Mouse (Mus musculus): ENCODE data around the gene Cntn6. TPM values are rescaled to one million over a fixed set of nuclear protein-coding genes. Genes with fewer than 3 reads are reported as not detected.

The Cntn6 gene
- polyA plus RNA-seq, 2 experiments, result 0.02 TPM; not detected in 1

- ATAC-seq (ENCODE audit: insufficient read depth), result no peak
- Histone ChIP-seq H3K4me1 (replicated peaks; ENCODE audit: control insufficient read depth in 2 of 2, insufficient read depth in 2 of 2, low read length in 1 of 2) (no peaks in the 10 kb centered on the region), H3K36me3 (replicated peaks; ENCODE audit: control insufficient read depth, insufficient read depth, low read depth) (no peaks in the 10 kb centered on the region), H3K4me2 (ENCODE audit: low read depth) (no peak overlapping the region), H3K9ac (replicated peaks) (no peak overlapping the region), H3K9me3 (ENCODE audit: control insufficient read depth, low read length) (no peaks in the 10 kb centered on the region), H3K27ac (no peak overlapping the region), H3K4me3 (ENCODE audit: insufficient read depth in 1 of 2, low read depth in 2 of 2, low read length in 2 of 2) (no peak overlapping the region), H3K27me3 (ENCODE audit: control insufficient read depth, insufficient read depth, low read length) (no peaks in the 10 kb centered on the region)
- TF ChIP-seq EP300 (IDR thresholded peaks at IDR 0.05; ENCODE audit: low read depth) (no peak), CTCF (IDR thresholded peaks at IDR 0.05; ENCODE audit: low read depth) (no peak)
- DNase-seq (ENCODE audit: low read depth in 3 of 3, low spot score in 3 of 3), result no peak
- WGBS (ENCODE audit: insufficient replicate concordance), result 50% methylated on average over 2 of the region's 2 CpGs
Observed at GRCm38 (mm10) chr6:104495801-104496200, 3.2 kb downstream of the Cntn6 start.

- DNase-seq (ENCODE audit: low read depth in 3 of 3, low spot score in 3 of 3) (no peak), ATAC-seq (ENCODE audit: insufficient read depth) (no peak)
- TF ChIP-seq EP300 (IDR thresholded peaks at IDR 0.05; ENCODE audit: low read depth) (no peak), CTCF (IDR thresholded peaks at IDR 0.05; ENCODE audit: low read depth) (no peak)
- no peak overlapping the region for H3K4me2 ChIP-seq (ENCODE audit: low read depth)
- H3K9ac ChIP-seq (replicated peaks), result no peak overlapping the region
- H3K4me3 ChIP-seq (ENCODE audit: insufficient read depth in 1 of 2, low read depth in 2 of 2, low read length in 2 of 2), result no peak overlapping the region
- H3K4me1 ChIP-seq (replicated peaks; ENCODE audit: control insufficient read depth in 2 of 2, insufficient read depth in 2 of 2, low read length in 1 of 2), result no peaks in the 10 kb centered on the region
- no peaks in the 10 kb centered on the region for H3K36me3 ChIP-seq (replicated peaks; ENCODE audit: control insufficient read depth, insufficient read depth, low read depth)
- no peak overlapping the region for H3K27ac ChIP-seq
- H3K27me3 ChIP-seq (ENCODE audit: control insufficient read depth, insufficient read depth, low read length), result no peaks in the 10 kb centered on the region
- 58% methylated on average over 1 of the region's 1 CpGs for WGBS (ENCODE audit: insufficient replicate concordance)
- H3K9me3 ChIP-seq (ENCODE audit: control insufficient read depth, low read length), result no peaks in the 10 kb centered on the region
Observed at GRCm38 (mm10) chr6:104563993-104564392, 71.4 kb downstream of the Cntn6 start.

DNA sequence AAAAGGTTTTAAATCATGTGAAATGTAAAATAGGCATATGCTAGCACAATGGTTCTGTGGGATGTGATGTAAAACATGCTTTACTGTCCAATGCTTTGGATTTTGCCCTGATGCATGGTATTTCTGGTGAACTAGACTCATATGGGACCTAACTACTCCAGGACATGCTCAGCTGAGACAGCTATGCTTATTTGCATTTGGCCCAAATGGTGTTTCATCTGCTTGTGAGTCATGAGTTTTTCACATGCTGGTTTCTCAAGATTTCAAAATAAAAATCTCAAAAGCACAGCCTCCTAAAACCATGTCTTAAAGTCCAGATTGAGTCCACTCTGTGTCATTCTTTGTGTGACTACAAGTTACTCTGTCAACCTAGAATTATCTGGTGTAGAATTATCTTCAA lies 77.0 kb downstream of the Cntn6 start:
- TF ChIP-seq CTCF (IDR thresholded peaks at IDR 0.05; ENCODE audit: low read depth), result no peak
- no peak for TF ChIP-seq EP300 (IDR thresholded peaks at IDR 0.05; ENCODE audit: low read depth)
- H3K4me2 ChIP-seq (ENCODE audit: low read depth), result no peak overlapping the region
- no peaks in the 10 kb centered on the region for H3K4me1 ChIP-seq (replicated peaks; ENCODE audit: control insufficient read depth in 2 of 2, insufficient read depth in 2 of 2, low read length in 1 of 2)
- DNase-seq (ENCODE audit: low read depth in 3 of 3, low spot score in 3 of 3) (no peak), ATAC-seq (ENCODE audit: insufficient read depth) (no peak)
- H3K27me3 ChIP-seq (ENCODE audit: control insufficient read depth, insufficient read depth, low read length), result no peaks in the 10 kb centered on the region
- no peak overlapping the region for H3K27ac ChIP-seq
- no peak overlapping the region for H3K4me3 ChIP-seq (ENCODE audit: insufficient read depth in 1 of 2, low read depth in 2 of 2, low read length in 2 of 2)
- no peak overlapping the region for H3K9ac ChIP-seq (replicated peaks)
- H3K9me3 ChIP-seq (ENCODE audit: control insufficient read depth, low read length), result no peaks in the 10 kb centered on the region
- no peaks in the 10 kb centered on the region for H3K36me3 ChIP-seq (replicated peaks; ENCODE audit: control insufficient read depth, insufficient read depth, low read depth)

DNA sequence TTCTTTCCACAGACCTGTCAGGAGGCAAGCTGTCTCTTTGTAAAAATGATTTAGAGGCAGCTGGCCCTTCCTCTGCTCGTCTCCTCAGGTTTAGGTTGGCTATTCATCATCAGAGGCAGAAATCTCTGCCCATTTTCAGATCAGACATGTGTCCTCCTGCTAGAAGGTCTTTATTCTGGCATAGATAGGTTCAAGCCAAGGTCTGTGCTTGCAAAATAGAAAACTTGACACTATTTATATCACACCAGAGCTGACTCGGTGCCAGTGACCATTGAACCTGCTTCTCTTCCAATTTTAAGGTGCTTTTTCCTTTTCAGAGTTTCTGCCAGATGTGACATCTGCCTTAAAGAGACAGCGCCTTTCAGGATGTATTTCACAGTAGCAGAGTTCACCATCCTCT lies 95.4 kb downstream of the Cntn6 start:
- H3K4me1 ChIP-seq (replicated peaks; ENCODE audit: control insufficient read depth in 2 of 2, insufficient read depth in 2 of 2, low read length in 1 of 2), result no peaks in the 10 kb centered on the region
- DNase-seq (ENCODE audit: low read depth in 3 of 3, low spot score in 3 of 3) (no peak), ATAC-seq (ENCODE audit: insufficient read depth) (no peak)
- no peaks in the 10 kb centered on the region for H3K36me3 ChIP-seq (replicated peaks; ENCODE audit: control insufficient read depth, insufficient read depth, low read depth)
- H3K27me3 ChIP-seq (ENCODE audit: control insufficient read depth, insufficient read depth, low read length), result no peaks in the 10 kb centered on the region
- TF ChIP-seq CTCF (IDR thresholded peaks at IDR 0.05; ENCODE audit: low read depth) (no peak), EP300 (IDR thresholded peaks at IDR 0.05; ENCODE audit: low read depth) (no peak)
- no peak overlapping the region for H3K9ac ChIP-seq (replicated peaks)
- no peak overlapping the region for H3K27ac ChIP-seq
- WGBS (ENCODE audit: insufficient replicate concordance), result 42% methylated on average over 3 of the region's 3 CpGs
- no peak overlapping the region for H3K4me3 ChIP-seq (ENCODE audit: insufficient read depth in 1 of 2, low read depth in 2 of 2, low read length in 2 of 2)
- no peak overlapping the region for H3K4me2 ChIP-seq (ENCODE audit: low read depth)
- H3K9me3 ChIP-seq (ENCODE audit: control insufficient read depth, low read length), result no peaks in the 10 kb centered on the region

DNA sequence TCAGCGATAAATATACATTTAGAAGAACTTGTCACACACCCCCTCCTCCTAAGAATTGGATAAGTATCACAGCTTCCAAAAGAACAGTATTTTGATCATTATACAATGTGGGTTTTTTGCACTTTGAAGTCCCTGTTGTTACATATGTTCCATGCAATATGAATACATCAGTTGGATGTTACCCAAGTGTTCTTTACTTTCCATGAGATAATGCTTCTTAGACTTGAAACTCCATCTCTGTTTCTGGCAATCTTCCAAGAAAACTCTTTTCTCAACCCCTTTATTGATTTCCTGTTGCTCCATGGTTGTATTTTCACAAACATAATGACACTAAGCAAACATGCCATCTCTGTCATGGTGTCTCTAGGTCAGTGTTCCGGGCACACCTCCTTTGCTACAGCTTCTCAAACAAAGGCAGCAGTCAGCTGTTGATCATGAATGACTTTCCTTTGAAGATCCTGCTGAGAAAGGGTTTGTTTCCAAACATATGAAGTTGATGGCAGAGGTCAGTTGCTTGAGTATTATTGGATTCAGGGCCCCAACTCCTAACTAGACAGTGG lies 108.3 kb downstream of the Cntn6 start:
- H3K4me1 ChIP-seq (replicated peaks; ENCODE audit: control insufficient read depth in 2 of 2, insufficient read depth in 2 of 2, low read length in 1 of 2), result no peaks in the 10 kb centered on the region
- no peaks in the 10 kb centered on the region for H3K36me3 ChIP-seq (replicated peaks; ENCODE audit: control insufficient read depth, insufficient read depth, low read depth)
- ATAC-seq (ENCODE audit: insufficient read depth) (no peak), DNase-seq (ENCODE audit: low read depth in 3 of 3, low spot score in 3 of 3) (no peak)
- no peak overlapping the region for H3K27ac ChIP-seq
- TF ChIP-seq CTCF (IDR thresholded peaks at IDR 0.05; ENCODE audit: low read depth) (no peak), EP300 (IDR thresholded peaks at IDR 0.05; ENCODE audit: low read depth) (no peak)
- H3K9ac ChIP-seq (replicated peaks), result no peak overlapping the region
- H3K9me3 ChIP-seq (ENCODE audit: control insufficient read depth, low read length), result no peaks in the 10 kb centered on the region
- no peaks in the 10 kb centered on the region for H3K27me3 ChIP-seq (ENCODE audit: control insufficient read depth, insufficient read depth, low read length)
- no peak overlapping the region for H3K4me2 ChIP-seq (ENCODE audit: low read depth)
- 40% methylated on average over 2 of the region's 2 CpGs for WGBS (ENCODE audit: insufficient replicate concordance)
- no peak overlapping the region for H3K4me3 ChIP-seq (ENCODE audit: insufficient read depth in 1 of 2, low read depth in 2 of 2, low read length in 2 of 2)
